Mouse (Mus musculus) myocyte (in vitro differentiated cells): ENCODE results near the gene Degs1.

Source experiments
- POLR2A ChIP-seq: IDR thresholded peaks from one replicate; pipeline ENCODE4 v1.6.1; 2011; ENCODE audit warnings: low read depth, mild to moderate bottlenecking, control low read depth, moderate library complexity; ENCODE audit not compliant: insufficient read length
- USF1 ChIP-seq: IDR thresholded peaks from one replicate; pipeline ENCODE4 v1.6.1; 2011; ENCODE audit warnings: low read depth, mild to moderate bottlenecking, control low read depth, moderate library complexity

DNA sequence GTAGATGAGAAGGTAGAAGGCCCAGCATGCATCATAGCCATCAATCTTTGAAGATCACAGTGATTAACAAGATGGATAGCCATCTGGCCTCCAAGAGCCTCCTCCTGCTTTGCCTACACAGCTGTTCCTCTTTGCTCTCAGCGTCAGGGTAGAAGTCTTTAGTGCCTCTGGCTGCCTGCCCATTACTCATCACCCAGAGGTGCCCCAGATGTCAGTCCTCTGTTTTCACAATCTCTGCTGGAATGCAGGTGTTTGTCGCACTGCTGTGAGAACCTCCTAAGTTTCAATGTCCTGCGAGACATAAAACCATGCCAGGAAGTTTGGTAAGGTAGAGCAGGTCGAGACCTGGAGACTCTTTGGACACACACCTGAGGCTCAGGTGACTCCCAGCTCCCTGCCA, 31.9 kb downstream of the Degs1 start:
- no peak for TF ChIP-seq USF1
- no peak for TF ChIP-seq POLR2A
